Comparison of ENCODE assay signal across 15 mouse cellular contexts in genomic region chr2:133994337-133994736, GRCm38 (mm10).
DNase-seq lines count a peak whose midpoint lies in the region; ATAC-seq lines count a peak whose summit lies in the region.
"Had no signal": no experiment of that assay in that cellular context is flagged by ENCODE, and none has a peak within 500 bp of the region (broad histone marks: within the 10 kb centered on the region; RNA-seq: fewer than 3 reads in every experiment).

No protein-coding gene starts in this region.

- H3K4me3 ChIP-seq in hindbrain, embryonic 11.5 days (ENCODE audit: low read depth, low read length), result no peak overlapping the region
- H3K4me3 ChIP-seq in hindbrain, embryonic 12.5 days, result no peak overlapping the region
- no peak overlapping the region for H3K4me3 ChIP-seq in embryonic facial prominence, embryonic 13.5 days
- H3K4me3 ChIP-seq: limb, embryonic 13.5 days; megakaryocyte, embryonic 14.5 days; myocyte had no signal

- ATAC-seq in hindbrain, embryonic 11.5 days (ENCODE audit: low FRiP score), result no peak
- ATAC-seq in hindbrain, embryonic 12.5 days (ENCODE audit: low FRiP score), result no peak
- ATAC-seq in embryonic facial prominence, embryonic 13.5 days (ENCODE audit: insufficient number of reproducible peaks, insufficient read depth, low FRiP score, low TSS enrichment, low read depth), result no peak

- no peaks in the 10 kb centered on the region for H3K4me1 ChIP-seq in hindbrain, embryonic 11.5 days (replicated peaks; ENCODE audit: control insufficient read depth, insufficient read depth, low read length)
- H3K4me1 ChIP-seq in hindbrain, embryonic 12.5 days, result no peaks in the 10 kb centered on the region
- peaks cover 5% of the 10 kb centered on the region for H3K4me1 ChIP-seq in embryonic facial prominence, embryonic 13.5 days
- H3K4me1 ChIP-seq: limb, embryonic 13.5 days; megakaryocyte, embryonic 14.5 days had no signal

- 84% methylated on average over 9 of the region's 9 CpGs for WGBS in hindbrain, embryonic 11.5 days
- WGBS in hindbrain, embryonic 12.5 days, result 80% methylated on average over 9 of the region's 9 CpGs
- WGBS in embryonic facial prominence, embryonic 13.5 days, result 56% methylated on average over 9 of the region's 9 CpGs

- peak; percentile 3 for DNase-seq in hindbrain, embryonic 11.5 days (ENCODE audit: low spot score)
- peak; percentile 15 for DNase-seq in brain, adult 2 months (ENCODE audit: low read depth, low spot score)
- DNase-seq in heart, adult 9 months (ENCODE audit: low spot score in 2 of 2), result peak; percentile 39 to 42
- no peak for DNase-seq in left cerebral cortex, postnatal 36 days (ENCODE audit: low spot score in 2 of 2)
- no peak for DNase-seq in right cerebral cortex, postnatal 4 days
- DNase-seq: cerebellum, adult 11-12 months; kidney, adult 18-20 months; lung, adult 2 months; right cerebral cortex, postnatal 14 days had no signal

- no peak overlapping the region for H3K9ac ChIP-seq in hindbrain, embryonic 11.5 days (ENCODE audit: low read depth, low read length)
- H3K9ac ChIP-seq in hindbrain, embryonic 12.5 days, result no peak overlapping the region
- H3K9ac ChIP-seq in embryonic facial prominence, embryonic 13.5 days, result no peak overlapping the region
- H3K9ac ChIP-seq: hindbrain, embryonic 14.5 days; limb, embryonic 13.5 days had no signal

- H3K27me3 ChIP-seq in hindbrain, embryonic 11.5 days (ENCODE audit: control insufficient read depth, insufficient read depth, low read length), result no peaks in the 10 kb centered on the region
- H3K27me3 ChIP-seq in hindbrain, embryonic 12.5 days, result no peaks in the 10 kb centered on the region
- H3K27me3 ChIP-seq in embryonic facial prominence, embryonic 13.5 days, result no peaks in the 10 kb centered on the region
- H3K27me3 ChIP-seq: limb, embryonic 13.5 days; megakaryocyte, embryonic 14.5 days had no signal

- intact Hi-C loops in left cerebral cortex, postnatal 36 days (cut with DNase I), result no loop called here

- H3K36me3 ChIP-seq in hindbrain, embryonic 11.5 days (ENCODE audit: control insufficient read depth, insufficient read depth, low read length), result no peaks in the 10 kb centered on the region
- no peaks in the 10 kb centered on the region for H3K36me3 ChIP-seq in hindbrain, embryonic 12.5 days
- no peaks in the 10 kb centered on the region for H3K36me3 ChIP-seq in embryonic facial prominence, embryonic 13.5 days
- H3K36me3 ChIP-seq: limb, embryonic 13.5 days had no signal

- no peak overlapping the region for H3K4me2 ChIP-seq in hindbrain, embryonic 11.5 days (replicated peaks; ENCODE audit: low read depth, low read length)
- no peak overlapping the region for H3K4me2 ChIP-seq in hindbrain, embryonic 12.5 days (replicated peaks)
- H3K4me2 ChIP-seq in embryonic facial prominence, embryonic 13.5 days, result no peak overlapping the region
- H3K4me2 ChIP-seq: hindbrain, embryonic 14.5 days; limb, embryonic 13.5 days had no signal

- H3K9me3 ChIP-seq in hindbrain, embryonic 11.5 days (ENCODE audit: control insufficient read depth, low read length), result no peaks in the 10 kb centered on the region
- no peaks in the 10 kb centered on the region for H3K9me3 ChIP-seq in hindbrain, embryonic 12.5 days (replicated peaks)
- H3K9me3 ChIP-seq in embryonic facial prominence, embryonic 13.5 days, result no peaks in the 10 kb centered on the region
- H3K9me3 ChIP-seq: limb, embryonic 13.5 days; megakaryocyte, embryonic 14.5 days had no signal

- no peak overlapping the region for H3K27ac ChIP-seq in hindbrain, embryonic 11.5 days (ENCODE audit: low read depth, low read length)
- H3K27ac ChIP-seq in hindbrain, embryonic 12.5 days, result no peak overlapping the region
- H3K27ac ChIP-seq in embryonic facial prominence, embryonic 13.5 days, result peak overlapping the region; percentile 66; the same call in 1 of the 2 replicates
- H3K27ac ChIP-seq: hindbrain, embryonic 14.5 days; limb, embryonic 13.5 days had no signal

Comparison
In these comparisons a context has a peak if more than half of its experiments do, and no peak if none do; other contexts are left out.
1. DNase-seq: peak in hindbrain, embryonic 11.5 days (single experiment), brain, adult 2 months (single experiment) and heart, adult 9 months (2 of 2); none in left cerebral cortex, postnatal 36 days (0 of 2) and right cerebral cortex, postnatal 4 days (single experiment).